In the genomic region with DNA sequence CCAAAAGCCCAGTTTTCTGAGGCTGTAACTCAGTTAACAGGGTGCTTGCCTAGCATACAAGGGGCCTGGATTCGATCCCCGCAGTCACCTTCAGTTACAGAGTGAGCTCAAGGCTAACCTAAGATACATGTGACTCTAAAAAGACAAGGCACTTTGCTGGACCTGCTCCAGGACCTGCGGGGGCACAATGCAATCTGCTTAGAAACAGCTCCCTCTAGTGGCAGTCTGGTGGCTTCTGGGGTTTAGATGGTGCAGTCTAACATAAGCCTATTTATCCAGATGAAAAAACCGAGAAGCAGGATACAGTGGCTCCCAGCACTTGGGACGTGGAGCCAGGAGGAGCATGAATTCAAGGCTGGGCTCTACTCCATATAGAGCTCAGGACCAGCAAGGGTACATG, we compare ENCODE assay signal across 7 mouse cellular contexts. TPM values are rescaled to one million over a fixed set of nuclear protein-coding genes. Genes with fewer than 3 reads are reported as not detected.
DNase-seq lines count a peak whose midpoint lies in the region; ATAC-seq lines count a peak whose summit lies in the region.

No protein-coding gene starts in this region.

- peak; percentile 85 to 94 for DNase-seq in cerebellum, postnatal 25 days
- DNase-seq in gastrocnemius, adult 18-20 months (ENCODE audit: low spot score), result peak; percentile 90
- peak; percentile 88 for DNase-seq in induced T-regulatory cell, adult 2 months (ENCODE audit: low read depth)
- peak; percentile 48 to 75 for DNase-seq in left cerebral cortex, adult 8-10 months (ENCODE audit: low spot score in 2 of 2)
- DNase-seq in mesoderm, embryonic 11.5 days (ENCODE audit: low read depth, low spot score), result peak; percentile 89
- DNase-seq in right cerebral cortex, postnatal 4 days, result peak; percentile 80

- peak; percentile 63 for ATAC-seq in activated CD4-positive, CD25-positive, alpha-beta regulatory T cell, adult 4 months

RNA-seq across cellular contexts. Expression of gene Snx21, which starts 8.7 kb away (rescaled TPM):
- 1 to 10 TPM; 5.0 to 5.1 TPM for polyA plus RNA-seq in activated CD4-positive, CD25-positive, alpha-beta regulatory T cell, adult 4 months (2017; shearing (Covaris generic))
- 10 to 100 TPM; 20.0 to 24.3 TPM for total RNA-seq in gastrocnemius, adult 18-20 months (2021)
- 10 to 100 TPM; 46.4 to 53.8 (median 51.0) TPM for total RNA-seq in left cerebral cortex, adult 8-10 months (2022)

RNA-seq across cellular contexts. Expression of gene Acot8, which starts 10.4 kb away (rescaled TPM):
- polyA plus RNA-seq in activated CD4-positive, CD25-positive, alpha-beta regulatory T cell, adult 4 months (2017; shearing (Covaris generic)), result 10 to 100 TPM; 35.1 to 49.1 TPM
- 1 to 10 TPM; 8.0 to 8.2 TPM for total RNA-seq in gastrocnemius, adult 18-20 months (2021)
- 10 to 100 TPM; 22.0 to 27.6 (median 26.4) TPM for total RNA-seq in left cerebral cortex, adult 8-10 months (2022)

RNA-seq across cellular contexts. Expression of gene Zswim3, which starts 10.6 kb away (rescaled TPM):
- 1 to 10 TPM; 3.8 to 5.4 TPM for polyA plus RNA-seq in activated CD4-positive, CD25-positive, alpha-beta regulatory T cell, adult 4 months (2017; shearing (Covaris generic))
- 1 to 10 TPM; 1.5 TPM for total RNA-seq in gastrocnemius, adult 18-20 months (2021)
- total RNA-seq in left cerebral cortex, adult 8-10 months (2022), result 1 to 10 TPM; 7.1 to 10.0 (median 8.7) TPM

RNA-seq across cellular contexts. Expression of gene Tnnc2, which starts 14.5 kb away (rescaled TPM):
- not detected for polyA plus RNA-seq in activated CD4-positive, CD25-positive, alpha-beta regulatory T cell, adult 4 months (2017; shearing (Covaris generic))
- over 10,000 TPM; 18,106 to 19,583 TPM for total RNA-seq in gastrocnemius, adult 18-20 months (2021)
- 1 to 10 TPM in 3 of 4 experiments, not detected in 1; 1.7 to 5.6 (median 4.5) TPM for total RNA-seq in left cerebral cortex, adult 8-10 months (2022)

RNA-seq across cellular contexts. Expression of gene Ube2c, which starts 24.6 kb away (rescaled TPM):
- polyA plus RNA-seq in activated CD4-positive, CD25-positive, alpha-beta regulatory T cell, adult 4 months (2017; shearing (Covaris generic)), result 10 to 100 TPM; 46.3 to 68.1 TPM
- under 1 TPM; 0.41 to 0.50 TPM for total RNA-seq in gastrocnemius, adult 18-20 months (2021)
- under 1 TPM in 2 of 4 experiments, not detected in 2; 0.50 to 0.53 TPM for total RNA-seq in left cerebral cortex, adult 8-10 months (2022)

Comparison
In these comparisons a context has a peak if more than half of its experiments do, and no peak if none do; other contexts are left out.
1. Peak in every context shown above with its lines: DNase-seq and ATAC-seq.